Mouse (Mus musculus): ENCODE measurements around the gene Pla2g7.

GRCm38 (mm10) chr17:43534362-43535222 is 33.3 kb upstream of the Pla2g7 start:
- TF ChIP-seq CTCF (IDR thresholded peaks at IDR 0.05; ENCODE audit: control insufficient read depth, insufficient read depth, insufficient replicate concordance, low read depth, low read length) (no peak), POLR2A (IDR thresholded peaks at IDR 0.05; ENCODE audit: control insufficient read depth, low read depth, low read length) (no peak)
